Mouse (Mus musculus): ENCODE measurements at regions not wholly inside any gene's neighbourhood (a gene's known extent, or its start where the extent isn't known, plus 50 kb on each side); places are given as distances from the start of the nearest gene placed in this dataset.

GRCm38 (mm10) chr8:10869866-10870265 is 138.4 kb downstream of the Irs2 start:
- no peak for DNase-seq (ENCODE audit: low read depth, low spot score)

GRCm38 (mm10) chr8:10866696-10867395 is 141.4 kb downstream of the Irs2 start:
- no peak for DNase-seq (ENCODE audit: low read depth, low spot score)

GRCm38 (mm10) chr8:10865941-10866513 is 142.2 kb downstream of the Irs2 start:
- no peak for DNase-seq (ENCODE audit: low read depth, low spot score)

GRCm38 (mm10) chr8:10865415-10865821 is 142.8 kb downstream of the Irs2 start:
- no peak for DNase-seq (ENCODE audit: low read depth, low spot score)

GRCm38 (mm10) chr8:10862442-10862841 is 145.8 kb downstream of the Irs2 start:
- no peak for DNase-seq (ENCODE audit: low read depth, low spot score)

- no peak for DNase-seq (ENCODE audit: low read depth, low spot score)
Measured at GRCm38 (mm10) chr8:10860810-10861209, 147.4 kb downstream of the Irs2 start.

GRCm38 (mm10) chr8:10857874-10858273 is 150.4 kb downstream of the Irs2 start:
- no peak for DNase-seq (ENCODE audit: low read depth, low spot score)

- no peak for DNase-seq (ENCODE audit: low read depth, low spot score)
Measured at GRCm38 (mm10) chr8:10856996-10857720, 151.1 kb downstream of the Irs2 start.

- no peak for DNase-seq (ENCODE audit: low read depth, low spot score)
Measured at GRCm38 (mm10) chr8:10855696-10856095, 152.6 kb downstream of the Irs2 start.

GRCm38 (mm10) chr8:10855131-10855530 is 153.1 kb downstream of the Irs2 start:
- no peak for DNase-seq (ENCODE audit: low read depth, low spot score)

- no peak for DNase-seq (ENCODE audit: low read depth, low spot score)
Measured at GRCm38 (mm10) chr8:10854600-10854999, 153.7 kb downstream of the Irs2 start.

GRCm38 (mm10) chr8:10853901-10854300 is 154.4 kb downstream of the Irs2 start:
- DNase-seq (ENCODE audit: low read depth, low spot score) = no peak

GRCm38 (mm10) chr8:10849916-10850315 is 158.3 kb downstream of the Irs2 start:
- DNase-seq (ENCODE audit: low read depth, low spot score) = no peak

- DNase-seq (ENCODE audit: low read depth, low spot score) = peak; percentile 6
Measured at GRCm38 (mm10) chr8:10845607-10846006, 162.7 kb downstream of the Irs2 start.

- no peak for DNase-seq (ENCODE audit: low read depth, low spot score)
Measured at GRCm38 (mm10) chr8:10840853-10841531, 167.3 kb downstream of the Irs2 start.

GRCm38 (mm10) chr8:10840044-10840443 is 168.2 kb downstream of the Irs2 start:
- no peak for DNase-seq (ENCODE audit: low read depth, low spot score)

- DNase-seq (ENCODE audit: low read depth, low spot score) = no peak
Measured at GRCm38 (mm10) chr8:10835054-10835453, 173.2 kb downstream of the Irs2 start.

- no peak for DNase-seq (ENCODE audit: low read depth, low spot score)
Measured at GRCm38 (mm10) chr8:10831864-10832263, 176.4 kb downstream of the Irs2 start.

- no peak for DNase-seq (ENCODE audit: low read depth, low spot score)
Measured at GRCm38 (mm10) chr8:10831277-10831676, 177.0 kb downstream of the Irs2 start.

- DNase-seq (ENCODE audit: low read depth, low spot score) = no peak
Measured at GRCm38 (mm10) chr8:10830835-10831234, 177.4 kb downstream of the Irs2 start.

GRCm38 (mm10) chr8:10828580-10828979 is 179.7 kb downstream of the Irs2 start:
- DNase-seq (ENCODE audit: low read depth, low spot score) = no peak

GRCm38 (mm10) chr8:10827560-10827959 is 180.7 kb downstream of the Irs2 start:
- DNase-seq (ENCODE audit: low read depth, low spot score) = peak; percentile 36

All from CD4-positive, CD25-positive, alpha-beta regulatory T cell, adult 2 months (primary cell).